Mouse (Mus musculus): Measurements from ENCODE around the gene Abhd2.

DNA sequence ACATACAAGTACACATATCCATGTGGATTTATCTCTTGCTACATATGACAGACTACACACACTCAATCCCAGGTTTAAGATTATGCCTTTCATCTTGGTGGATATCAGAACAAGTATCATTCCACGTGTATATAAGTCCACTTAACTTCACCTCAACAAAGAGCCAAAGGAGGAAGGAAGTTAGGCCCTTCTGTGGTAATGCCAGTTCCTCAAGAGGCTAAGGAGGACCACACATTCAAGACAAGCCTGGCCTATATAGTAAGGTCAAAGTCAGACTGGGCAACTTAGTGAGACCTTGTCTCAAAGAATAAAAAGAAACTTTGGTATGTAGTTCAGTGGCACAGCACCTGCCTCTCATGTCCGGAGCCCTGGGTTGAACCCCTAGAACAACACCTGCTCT is 41.4 kb upstream of the Abhd2 start:
- TF ChIP-seq CTCF (IDR thresholded peaks at IDR 0.05; ENCODE audit: borderline replicate concordance, control insufficient read depth, extremely low read depth, insufficient read depth, low read length, poor library complexity) (no peak), POLR2A (IDR thresholded peaks at IDR 0.05; ENCODE audit: control insufficient read depth, extremely low read depth, insufficient read depth, low read length, poor library complexity) (no peak)

Measured in thymus, adult 2 months (tissue).